Mouse (Mus musculus): ENCODE measurements at regions not wholly inside any gene's neighbourhood (a gene's known extent, or its start where the extent isn't known, plus 50 kb on each side); places are given as distances from the start of the nearest gene placed in this dataset.
A peak's percentile ranks its signal among the peaks of the same experiment; 100 is the strongest.

DNA sequence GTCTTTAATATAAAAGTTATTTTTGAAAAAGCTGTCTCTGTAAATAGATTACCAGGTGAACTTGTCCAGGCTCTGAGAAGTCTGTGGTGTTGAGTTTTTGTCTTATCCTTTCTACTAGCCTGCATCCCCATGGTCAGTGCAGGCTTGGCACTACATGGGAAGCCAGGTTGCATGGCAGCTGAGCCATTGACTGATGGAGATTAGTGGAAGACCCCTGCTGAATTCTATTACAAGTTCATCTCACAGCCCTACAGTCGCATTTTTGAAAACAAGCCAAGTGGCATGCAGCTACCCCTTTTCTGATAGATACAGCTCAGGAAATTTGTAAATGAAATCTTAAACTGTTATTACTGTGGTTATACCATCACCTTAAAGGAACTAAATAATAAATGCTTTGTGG, 101.2 kb upstream of the Fam184a start:
- DNase-seq = no peak

DNA sequence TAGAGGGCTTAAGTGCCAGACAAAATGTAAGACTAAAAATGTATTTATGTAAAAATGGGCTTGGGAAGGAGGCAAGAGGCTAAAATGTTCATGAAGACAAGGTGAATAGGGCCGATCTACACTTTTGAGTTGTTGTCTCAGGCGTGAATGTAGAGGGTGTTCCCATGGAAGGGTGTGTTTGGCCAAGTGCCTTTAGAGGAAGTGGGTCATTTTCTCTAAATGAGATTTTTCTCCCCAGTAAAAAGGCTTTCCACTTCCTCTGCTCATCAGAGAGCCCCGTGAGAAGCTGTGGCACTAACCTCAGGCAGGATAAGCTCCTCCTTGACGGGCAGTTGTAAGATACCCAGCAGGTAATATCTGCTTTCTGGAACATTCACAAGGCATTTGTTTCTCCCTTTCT, 99.6 kb upstream of the Fam184a start:
- DNase-seq = no peak

DNA sequence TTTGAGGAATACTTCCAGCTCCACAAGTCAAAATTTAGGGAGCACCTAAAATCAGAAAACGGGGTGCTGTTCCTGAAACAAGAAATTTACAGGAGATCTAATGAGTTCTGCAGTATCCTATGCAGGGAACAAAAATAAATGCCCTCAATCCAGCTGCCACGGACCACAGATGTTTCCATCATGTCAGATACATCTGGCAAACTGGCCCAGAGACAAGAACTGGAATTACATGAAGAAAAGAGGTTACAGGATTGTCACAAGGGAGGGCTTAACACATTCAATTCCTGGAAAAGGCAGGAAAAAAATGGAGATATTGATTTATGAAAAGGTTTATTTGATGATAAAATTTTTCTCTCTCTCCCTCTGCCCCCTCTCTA, 62.3 kb upstream of the Fam184a start:
- no peak for DNase-seq

DNA sequence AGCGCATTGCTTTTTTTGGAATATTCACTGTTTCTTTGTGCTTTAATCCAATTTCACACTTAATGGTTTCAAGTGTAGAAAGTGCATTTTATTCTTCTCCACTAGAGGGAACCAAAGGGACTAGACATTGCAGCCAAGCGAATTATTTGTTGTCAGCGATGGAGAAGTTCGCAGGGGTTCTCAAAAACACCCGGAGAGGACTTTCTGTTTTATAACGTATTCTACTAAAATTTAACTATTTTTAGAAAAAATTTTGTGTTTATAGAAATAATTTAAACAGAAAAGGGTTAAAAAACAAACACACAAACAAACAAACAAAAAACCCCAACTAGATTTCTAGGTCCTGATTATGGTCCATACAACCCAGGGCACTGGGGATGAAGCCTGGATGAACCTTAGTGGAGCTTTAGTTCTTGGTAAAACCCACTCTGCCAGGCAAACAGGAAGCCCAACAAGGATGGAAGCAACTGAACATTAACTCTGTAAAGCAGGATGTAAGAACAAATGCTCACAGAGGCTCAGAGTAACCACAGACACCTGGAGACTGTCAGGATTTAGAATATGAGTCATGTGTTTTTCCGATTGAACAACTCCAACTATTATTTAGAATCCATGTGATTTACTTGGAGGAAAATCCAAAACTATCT, 61.8 kb upstream of the Fam184a start:
- DNase-seq = no peak

DNA sequence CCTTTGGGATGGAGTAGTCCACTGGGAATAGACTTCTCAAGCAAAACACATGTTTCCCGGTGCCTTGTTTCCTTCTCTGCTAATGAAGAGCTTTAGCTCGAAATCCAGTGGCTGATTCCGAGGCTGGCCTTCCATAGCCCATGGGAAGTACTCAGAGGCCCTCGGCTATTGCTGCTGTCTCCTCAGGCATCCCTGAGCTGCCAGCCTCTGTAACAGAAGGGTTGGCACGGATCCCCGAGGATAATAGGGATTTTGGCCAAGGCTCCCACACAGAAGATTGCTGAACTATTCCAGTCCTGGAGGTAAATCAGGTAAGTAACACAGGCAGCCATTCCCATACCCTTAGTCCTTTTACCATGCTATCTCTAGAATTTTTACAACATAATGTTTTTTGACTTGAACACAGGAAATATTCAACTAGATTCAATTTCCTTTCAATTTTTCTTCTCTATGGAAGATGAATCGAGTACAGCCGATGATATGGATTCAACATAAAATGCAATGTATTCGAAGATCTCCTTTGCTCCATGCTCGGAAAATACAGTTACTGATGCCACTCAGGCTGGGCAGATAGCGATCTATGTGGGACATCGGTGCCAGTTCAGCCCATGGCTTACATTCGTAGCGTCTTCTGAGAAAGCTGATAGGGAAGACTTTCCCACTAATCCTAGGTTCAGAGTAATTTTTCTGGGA, 61.1 kb upstream of the Fam184a start:
- no peak for DNase-seq

DNA sequence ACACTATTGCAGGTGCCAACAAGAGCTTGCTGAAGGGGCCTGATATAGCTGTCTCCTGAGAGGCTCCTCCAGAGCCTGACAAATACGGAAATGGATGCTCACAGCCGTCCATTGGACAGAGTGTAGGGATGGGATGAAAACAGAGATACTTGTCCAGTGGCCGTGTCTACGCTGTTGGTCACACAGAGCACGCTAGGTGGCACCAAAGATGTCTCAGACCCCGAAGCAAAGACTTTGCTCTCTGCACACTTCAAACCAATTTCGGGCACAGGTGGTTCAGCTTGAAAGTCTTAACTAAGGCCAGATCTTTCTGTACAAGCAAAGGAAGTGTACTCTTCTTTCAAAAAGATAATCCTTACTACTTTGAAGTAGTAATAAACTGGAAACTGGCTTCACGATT, 55.8 kb upstream of the Fam184a start:
- peak; percentile 16 for DNase-seq

DNA sequence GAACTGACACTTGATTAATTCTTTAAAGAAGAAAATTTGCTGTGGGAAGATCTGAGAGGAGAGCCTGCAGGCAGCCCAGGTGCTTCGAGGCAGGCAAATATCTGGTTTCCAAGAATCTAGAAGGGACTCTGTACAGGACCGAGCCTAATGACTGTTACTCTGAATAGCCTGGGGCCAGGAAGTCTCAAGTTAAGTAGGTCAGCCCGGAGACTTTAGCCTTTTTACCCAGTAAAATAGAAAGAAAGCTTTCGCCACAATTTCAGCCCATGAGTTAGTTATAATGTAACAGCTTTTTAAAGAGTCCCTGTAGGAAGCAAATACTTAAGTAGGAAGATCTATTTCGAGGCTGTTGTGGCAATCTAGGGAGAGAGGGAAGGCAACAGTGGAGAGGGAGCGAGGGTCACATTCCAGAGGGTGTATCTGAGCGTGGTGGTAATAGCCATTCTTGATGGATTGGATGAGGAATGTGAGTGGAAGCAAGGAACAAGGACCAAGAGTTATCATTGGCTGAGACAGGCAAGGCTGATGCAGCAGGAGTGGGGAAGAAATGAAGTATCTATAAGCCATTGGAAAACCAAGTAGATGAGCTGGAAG, 50.2 kb upstream of the Fam184a start:
- peak; percentile 48 for DNase-seq
